Mouse (Mus musculus): ENCODE data around the gene Dctd. TPM values are rescaled to one million over a fixed set of nuclear protein-coding genes. Genes with fewer than 3 reads are reported as not detected.
"Not testable (repeated sequence)": the region's sequence is repeated elsewhere in the genome, so short reads cannot be mapped to it uniquely, and the experiment has no call there.

Dctd gene
- polyA plus RNA-seq, 1 experiment from 2014 or later: 38.3 TPM

- Histone ChIP-seq H3K27ac (no peak overlapping the region), H3K36me3 (peaks cover 4% of the 10 kb centered on the region; the same call in 1 of the 2 replicates), H3K9ac (peak overlapping the region; percentile 35; the same call in 1 of the 2 replicates), H3K4me2 (replicated peaks) (peak overlapping the region; percentile 44), H3K9me3 (peaks cover 24% of the 10 kb centered on the region), H3K27me3 (peaks cover 15% of the 10 kb centered on the region; the same call in 1 of the 2 replicates), H3K4me1 (peaks cover 22% of the 10 kb centered on the region), H3K4me3 (no peak overlapping the region)
- WGBS: 27% methylated on average over 19 of the region's 19 CpGs
- peak; percentile 71 for ATAC-seq (ENCODE audit: low FRiP score, low read depth)
Observed at GRCm38 (mm10) chr8:48152062-48152738, 53.3 kb downstream of the Dctd start.

GRCm38 (mm10) chr8:48153360-48154121, 54.6 kb downstream of the Dctd start:
- Histone ChIP-seq H3K36me3 (peaks cover 4% of the 10 kb centered on the region; the same call in 1 of the 2 replicates), H3K4me2 (replicated peaks) (peak overlapping the region; percentile 49), H3K4me3 (no peak overlapping the region), H3K27me3 (peaks cover 19% of the 10 kb centered on the region; the same call in 1 of the 2 replicates), H3K9ac (no peak overlapping the region), H3K27ac (no peak overlapping the region), H3K9me3 (peaks cover 24% of the 10 kb centered on the region), H3K4me1 (peaks cover 34% of the 10 kb centered on the region)
- no peak; the same call in 1 of the 2 replicates for ATAC-seq (ENCODE audit: low FRiP score, low read depth)
- WGBS: 30% methylated on average over 15 of the region's 15 CpGs

DNA sequence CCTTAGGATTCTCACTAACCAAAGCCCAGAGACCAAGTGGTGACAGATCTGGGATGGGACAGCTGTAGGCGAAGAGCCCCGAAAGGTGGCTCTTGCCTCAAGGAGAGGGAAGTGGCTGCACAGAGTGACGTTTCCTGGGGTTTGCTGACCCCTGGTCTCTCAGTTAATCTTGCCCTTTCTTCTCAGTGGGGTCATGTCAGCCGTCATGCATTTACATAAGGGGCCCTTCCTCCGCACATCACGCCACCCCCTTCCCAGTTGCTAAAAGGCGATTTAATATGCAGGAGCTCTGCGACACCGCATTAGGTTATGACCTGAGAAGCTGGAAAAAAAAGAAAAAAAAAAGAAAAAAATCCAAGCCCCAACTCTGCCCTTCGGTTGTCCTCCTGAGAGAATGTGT, 58.8 kb downstream of the Dctd start:
- Histone ChIP-seq H3K9ac (no peak overlapping the region), H3K36me3 (no peaks in the 10 kb centered on the region), H3K4me3 (no peak overlapping the region), H3K4me2 (replicated peaks) (no peak overlapping the region), H3K9me3 (peaks cover 13% of the 10 kb centered on the region; the same call in 1 of the 2 replicates), H3K27ac (no peak overlapping the region), H3K27me3 (peaks cover 19% of the 10 kb centered on the region; the same call in 1 of the 2 replicates), H3K4me1 (peaks cover 35% of the 10 kb centered on the region)
- 26% methylated on average over 10 of the region's 10 CpGs for WGBS
- no peak for ATAC-seq (ENCODE audit: low FRiP score, low read depth)

DNA sequence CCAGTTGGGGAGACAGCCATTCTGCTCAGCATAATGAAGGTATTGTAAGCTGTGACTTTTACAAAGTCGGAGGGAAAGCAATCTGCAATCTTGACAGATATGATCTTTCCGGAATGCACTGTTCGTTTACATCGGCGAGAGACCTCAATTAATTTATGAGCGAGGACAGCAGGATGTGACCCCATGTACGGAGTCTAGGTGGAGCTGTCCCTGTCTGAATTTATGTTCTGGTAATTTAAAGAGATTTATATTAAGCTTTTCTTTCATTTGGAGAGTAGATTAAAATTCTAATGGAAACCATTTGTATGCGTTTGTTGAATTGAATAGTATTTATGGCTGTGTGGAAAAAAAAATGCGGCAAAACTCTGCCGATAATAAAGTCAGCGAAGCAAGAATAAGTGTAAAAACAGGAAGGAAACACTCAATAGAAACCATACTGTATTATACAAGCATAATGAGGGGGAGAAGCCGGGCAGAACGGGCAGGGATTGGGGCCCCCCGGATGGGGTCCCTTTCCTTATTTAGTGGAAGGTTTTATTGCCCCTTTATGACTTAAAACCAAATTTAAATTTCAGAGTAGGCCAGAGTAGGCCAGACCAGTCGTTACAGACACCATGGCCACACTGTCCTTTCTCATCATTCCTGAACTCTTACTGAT, 59.8 kb downstream of the Dctd start:
- Histone ChIP-seq H3K4me1 (peaks cover 26% of the 10 kb centered on the region), H3K9me3 (peaks cover 13% of the 10 kb centered on the region; the same call in 1 of the 2 replicates), H3K9ac (no peak overlapping the region), H3K27me3 (peaks cover 19% of the 10 kb centered on the region; the same call in 1 of the 2 replicates), H3K4me3 (no peak overlapping the region), H3K4me2 (replicated peaks) (0 out of 2 replicates have a peak overlapping the region, but pooled peaks have one; percentile 28), H3K36me3 (no peaks in the 10 kb centered on the region), H3K27ac (no peak overlapping the region)
- ATAC-seq (ENCODE audit: low FRiP score, low read depth): no peak
- 15% methylated on average over 15 of the region's 15 CpGs for WGBS

- 66% methylated on average over 4 of the region's 4 CpGs for WGBS
- Histone ChIP-seq H3K9ac (no peak overlapping the region), H3K4me2 (replicated peaks) (no peak overlapping the region), H3K27ac (no peak overlapping the region), H3K27me3 (no peaks in the 10 kb centered on the region), H3K36me3 (no peaks in the 10 kb centered on the region), H3K9me3 (no peaks in the 10 kb centered on the region), H3K4me3 (no peak overlapping the region), H3K4me1 (no peaks in the 10 kb centered on the region)
- no peak for ATAC-seq (ENCODE audit: low FRiP score, low read depth)
Observed at GRCm38 (mm10) chr8:48177406-48177805, 78.5 kb downstream of the Dctd start.

- Histone ChIP-seq H3K27ac (no peak overlapping the region), H3K9me3 (no peaks in the 10 kb centered on the region), H3K4me3 (no peak overlapping the region), H3K36me3 (no peaks in the 10 kb centered on the region), H3K4me1 (no peaks in the 10 kb centered on the region), H3K4me2 (replicated peaks) (no peak overlapping the region), H3K9ac (no peak overlapping the region), H3K27me3 (no peaks in the 10 kb centered on the region)
- WGBS: 88% methylated on average over 1 of the region's 1 CpGs
- no peak for ATAC-seq (ENCODE audit: low FRiP score, low read depth)
Observed at GRCm38 (mm10) chr8:48177876-48178275, 79.0 kb downstream of the Dctd start.

GRCm38 (mm10) chr8:48178993-48179392, 80.1 kb downstream of the Dctd start:
- H3K36me3 ChIP-seq: no peaks in the 10 kb centered on the region
- no peak overlapping the region for H3K4me3 ChIP-seq
- no peak overlapping the region for H3K27ac ChIP-seq
- ATAC-seq (ENCODE audit: low FRiP score, low read depth): no peak
- H3K4me1 ChIP-seq: no peaks in the 10 kb centered on the region
- H3K9ac ChIP-seq: no peak overlapping the region
- H3K4me2 ChIP-seq (replicated peaks): no peak overlapping the region
- WGBS: 69% methylated on average over 4 of the region's 4 CpGs
- H3K9me3 ChIP-seq: no peaks in the 10 kb centered on the region
- H3K27me3 ChIP-seq: no peaks in the 10 kb centered on the region

DNA sequence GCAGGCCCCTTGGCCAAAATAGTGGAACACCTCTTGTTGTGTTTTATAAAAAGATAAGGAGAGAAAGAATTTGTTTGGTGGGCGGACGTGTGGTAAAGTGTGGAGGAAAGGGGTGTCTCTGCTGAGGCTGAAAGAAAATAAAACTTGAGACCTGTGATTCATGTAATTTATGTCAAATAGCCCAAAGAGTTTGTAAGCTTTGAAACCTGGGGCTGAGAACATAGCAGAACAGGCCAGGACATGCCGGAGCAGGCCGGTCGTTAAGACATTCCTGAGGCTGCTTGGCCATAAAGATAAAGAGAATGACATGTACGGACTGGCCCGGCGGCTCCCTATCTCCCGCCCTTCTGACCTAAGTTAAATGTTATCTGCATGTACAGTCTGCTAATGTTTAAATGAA, 81.3 kb downstream of the Dctd start:
- not testable (repeated sequence) for H3K4me3 ChIP-seq; H3K4me2 ChIP-seq (replicated peaks); ATAC-seq (ENCODE audit: low FRiP score, low read depth); H3K36me3 ChIP-seq; H3K9me3 ChIP-seq; H3K9ac ChIP-seq; H3K27me3 ChIP-seq; H3K27ac ChIP-seq; H3K4me1 ChIP-seq
- WGBS: 89% methylated on average over 9 of the region's 9 CpGs

DNA sequence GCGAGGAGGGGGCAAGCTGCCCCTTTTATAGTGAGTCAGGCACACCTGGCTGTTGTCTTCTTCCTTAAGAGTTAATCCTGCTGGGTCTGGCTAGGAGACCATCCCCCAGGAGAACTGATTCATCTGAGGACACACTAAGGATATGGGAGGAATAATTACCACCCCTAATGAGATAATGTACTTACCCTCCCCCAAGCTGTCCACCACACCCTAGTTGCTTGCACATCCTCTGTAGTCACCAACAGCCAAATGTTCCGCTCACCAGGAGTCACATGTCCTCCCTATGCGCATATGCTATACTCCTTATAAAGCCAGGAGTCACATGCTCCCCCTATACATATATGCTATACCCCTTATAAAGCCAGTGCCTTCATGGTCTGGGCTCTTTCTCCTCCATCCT, 82.1 kb downstream of the Dctd start:
- H3K9me3 ChIP-seq: no peaks in the 10 kb centered on the region
- no peak for ATAC-seq (ENCODE audit: low FRiP score, low read depth)
- H3K4me3 ChIP-seq: no peak overlapping the region
- no peaks in the 10 kb centered on the region for H3K36me3 ChIP-seq
- no peak overlapping the region for H3K9ac ChIP-seq
- H3K4me2 ChIP-seq (replicated peaks): no peak overlapping the region
- no peak overlapping the region for H3K27ac ChIP-seq
- no peaks in the 10 kb centered on the region for H3K4me1 ChIP-seq
- no peaks in the 10 kb centered on the region for H3K27me3 ChIP-seq
- WGBS: 95% methylated on average over 3 of the region's 3 CpGs

DNA sequence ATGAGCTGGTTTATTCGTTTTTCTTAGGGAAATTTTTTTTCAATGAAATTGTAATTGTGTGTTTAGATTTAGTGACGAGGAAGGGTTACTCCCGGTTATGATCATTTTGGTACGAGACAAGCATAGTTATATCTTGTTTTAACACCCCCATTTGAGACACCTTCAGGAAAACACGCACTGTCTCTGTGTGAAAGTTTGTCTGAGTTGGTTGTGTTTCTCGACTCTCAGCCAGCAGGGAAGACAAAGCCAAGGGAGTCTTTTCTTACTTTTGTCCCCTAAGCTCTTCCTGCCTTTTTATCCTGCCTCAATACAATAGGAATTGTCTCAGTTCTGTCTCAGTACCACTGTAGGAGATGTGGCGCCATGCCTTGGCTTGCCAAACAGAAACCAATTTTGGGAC, 84.9 kb downstream of the Dctd start:
- Histone ChIP-seq H3K27me3 (no peaks in the 10 kb centered on the region), H3K9ac (no peak overlapping the region), H3K4me3 (no peak overlapping the region), H3K27ac (no peak overlapping the region), H3K4me2 (replicated peaks) (no peak overlapping the region), H3K4me1 (no peaks in the 10 kb centered on the region), H3K36me3 (no peaks in the 10 kb centered on the region), H3K9me3 (peaks cover 4% of the 10 kb centered on the region; the same call in 1 of the 2 replicates)
- no peak for ATAC-seq (ENCODE audit: low FRiP score, low read depth)
- WGBS: 88% methylated on average over 7 of the region's 7 CpGs

DNA sequence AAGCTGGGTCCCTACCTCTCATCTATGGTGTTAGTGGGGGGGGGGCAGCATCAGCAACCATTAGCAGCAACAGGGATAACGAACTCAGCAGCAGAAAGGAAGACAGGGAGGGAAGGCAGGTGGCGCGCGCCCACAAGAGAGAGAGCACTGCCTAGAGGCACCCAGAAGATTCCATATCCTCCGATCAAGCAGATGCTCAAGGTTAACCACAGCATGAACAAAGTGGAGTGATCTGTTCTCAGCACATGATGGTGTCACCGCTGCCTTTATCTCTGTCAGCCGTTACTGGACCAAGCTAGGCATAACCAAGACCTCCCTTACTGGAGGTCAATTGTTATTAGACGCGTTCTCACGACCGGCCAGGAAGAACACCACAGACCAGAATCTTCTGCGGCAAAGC, 89.7 kb downstream of the Dctd start:
- ATAC-seq (ENCODE audit: low FRiP score, low read depth): no peak
- WGBS: 97% methylated on average over 12 of the region's 12 CpGs
- no peak overlapping the region for H3K9ac ChIP-seq
- no peak overlapping the region for H3K4me2 ChIP-seq (replicated peaks)
- no peaks in the 10 kb centered on the region for H3K4me1 ChIP-seq
- H3K27me3 ChIP-seq: no peaks in the 10 kb centered on the region
- H3K4me3 ChIP-seq: no peak overlapping the region
- H3K27ac ChIP-seq: no peak overlapping the region
- H3K9me3 ChIP-seq: peaks cover 4% of the 10 kb centered on the region; the same call in 1 of the 2 replicates
- H3K36me3 ChIP-seq: no peaks in the 10 kb centered on the region

DNA sequence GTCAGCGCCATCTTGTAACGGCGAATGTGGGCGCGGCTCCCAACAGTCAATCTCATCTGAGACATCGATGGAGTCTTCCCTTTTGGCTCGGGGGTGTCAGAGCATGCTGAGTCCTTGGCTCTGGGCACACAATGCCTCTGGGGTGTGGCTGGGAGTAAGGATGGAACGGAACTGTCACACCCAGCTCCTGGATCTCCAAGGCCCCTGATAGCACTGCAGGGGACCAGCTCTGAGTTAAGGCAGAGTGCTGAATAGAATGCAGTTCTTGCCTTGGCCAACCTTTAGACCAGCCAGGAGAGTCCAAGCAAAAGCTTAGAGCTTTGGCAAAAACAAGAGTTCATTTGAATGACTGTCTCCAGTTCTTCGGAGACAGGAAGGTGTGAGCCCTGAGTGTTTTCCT, 97.1 kb downstream of the Dctd start:
- 0 out of 2 replicates have a peak, but pooled peaks cover 4% of the 10 kb centered on the region for H3K9me3 ChIP-seq
- no peak overlapping the region for H3K27ac ChIP-seq
- H3K9ac ChIP-seq: no peak overlapping the region
- ATAC-seq (ENCODE audit: low FRiP score, low read depth): no peak
- no peak overlapping the region for H3K4me2 ChIP-seq (replicated peaks)
- H3K27me3 ChIP-seq: no peaks in the 10 kb centered on the region
- H3K4me3 ChIP-seq: no peak overlapping the region
- H3K36me3 ChIP-seq: no peaks in the 10 kb centered on the region
- no peaks in the 10 kb centered on the region for H3K4me1 ChIP-seq
- WGBS: 97% methylated on average over 9 of the region's 9 CpGs

Data from limb, embryonic 13.5 days (tissue).